Mouse (Mus musculus): ENCODE measurements around the gene Sept9.

DNA sequence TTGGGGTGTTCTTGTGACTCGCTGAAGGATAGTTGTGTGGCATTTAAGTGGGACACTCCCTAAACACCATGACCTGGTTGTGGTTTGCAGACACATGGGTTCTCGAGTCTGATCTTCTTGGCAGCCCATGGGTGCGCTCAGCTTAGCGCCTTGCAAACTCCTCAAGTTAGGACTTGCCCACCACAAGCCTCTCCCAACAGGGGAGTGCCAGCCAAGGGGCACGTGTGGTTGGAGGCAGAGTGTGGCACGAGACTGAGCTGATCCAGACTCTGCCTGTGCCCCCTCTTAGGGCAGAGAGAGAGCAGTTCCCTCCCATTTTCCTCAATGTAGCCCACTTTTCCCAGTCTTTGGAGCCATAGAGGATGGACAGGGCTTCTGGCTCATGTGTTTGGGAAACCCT is 18.6 kb downstream of the Sept9 start:
- TF ChIP-seq EP300 (IDR thresholded peaks at IDR 0.05) (no peak), CTCF (IDR thresholded peaks at IDR 0.05) (no peak)
